9 mouse cellular contexts compared by ENCODE assay signal in genomic region chr14:51983855-51984246, GRCm38 (mm10). TPM values are rescaled to one million over a fixed set of nuclear protein-coding genes. Genes with fewer than 3 reads are reported as not detected.
DNase-seq lines count a peak whose midpoint lies in the region; ATAC-seq lines count a peak whose summit lies in the region.
"Had no signal": no experiment of that assay in that cellular context is flagged by ENCODE, and none has a peak within 500 bp of the region (broad histone marks: within the 10 kb centered on the region; RNA-seq: fewer than 3 reads in every experiment).

No protein-coding gene starts in this region.

- no peaks in the 10 kb centered on the region for H3K27me3 ChIP-seq in heart, embryonic 16.5 days (ENCODE audit: control insufficient read depth, insufficient read depth, low read length)
- H3K27me3 ChIP-seq in hindbrain, embryonic 14.5 days (ENCODE audit: control insufficient read depth, insufficient read depth, low read length) = no peaks in the 10 kb centered on the region
- H3K27me3 ChIP-seq in midbrain, embryonic 13.5 days = no peaks in the 10 kb centered on the region

- H3K4me1 ChIP-seq in heart, embryonic 16.5 days (ENCODE audit: control insufficient read depth, insufficient read depth, low read length) = peaks cover 21% of the 10 kb centered on the region
- peaks cover 24% of the 10 kb centered on the region for H3K4me1 ChIP-seq in hindbrain, embryonic 14.5 days (replicated peaks; ENCODE audit: control insufficient read depth, insufficient read depth, low read length)
- H3K4me1 ChIP-seq in midbrain, embryonic 13.5 days (replicated peaks) = peaks cover 41% of the 10 kb centered on the region

- DNase-seq in heart, postnatal 4 days = no peak
- DNase-seq in MEL-GATA-1-ER (ENCODE audit: extremely low read depth, low read depth) = peak; percentile 67
- no peak for DNase-seq in hindbrain, embryonic 14.5 days (ENCODE audit: low spot score)
- no peak for DNase-seq in left cerebral cortex, postnatal 25 days (ENCODE audit: low spot score in 2 of 2)
- no peak for DNase-seq in frontal cortex, postnatal 36 days (ENCODE audit: low spot score in 2 of 2)
- no peak for DNase-seq in lung, postnatal 4 days

- peaks cover 12% of the 10 kb centered on the region for H3K36me3 ChIP-seq in heart, embryonic 16.5 days (ENCODE audit: control insufficient read depth, insufficient read depth)
- peaks cover 14% of the 10 kb centered on the region for H3K36me3 ChIP-seq in hindbrain, embryonic 14.5 days (replicated peaks; ENCODE audit: control insufficient read depth, insufficient read depth)
- H3K36me3 ChIP-seq in midbrain, embryonic 13.5 days = peaks cover 16% of the 10 kb centered on the region

- no peak for ATAC-seq in heart, embryonic 16.5 days (replicated peaks; ENCODE audit: extremely low read depth, insufficient read depth, low FRiP score)
- no peak for ATAC-seq in hindbrain, embryonic 14.5 days (ENCODE audit: low FRiP score)
- ATAC-seq in midbrain, embryonic 13.5 days = no peak

- peak overlapping the region; percentile 88 for H3K4me3 ChIP-seq in heart, embryonic 16.5 days (ENCODE audit: low read length)
- H3K4me3 ChIP-seq in hindbrain, embryonic 14.5 days (replicated peaks; ENCODE audit: low read length) = peak overlapping the region; percentile 81
- peak overlapping the region; percentile 75 for H3K4me3 ChIP-seq in midbrain, embryonic 13.5 days (replicated peaks)

- H3K27ac ChIP-seq in heart, embryonic 16.5 days (ENCODE audit: low read length) = peak overlapping the region; percentile 94
- H3K27ac ChIP-seq in hindbrain, embryonic 14.5 days = peak overlapping the region; percentile 86
- peak overlapping the region; percentile 90 for H3K27ac ChIP-seq in midbrain, embryonic 13.5 days

- H3K4me2 ChIP-seq in heart, embryonic 16.5 days (ENCODE audit: low read depth, low read length) = peak overlapping the region; percentile 90
- H3K4me2 ChIP-seq in hindbrain, embryonic 14.5 days (replicated peaks) = peak overlapping the region; percentile 95
- H3K4me2 ChIP-seq in midbrain, embryonic 13.5 days (replicated peaks) = peak overlapping the region; percentile 97

- H3K9ac ChIP-seq in heart, embryonic 16.5 days (ENCODE audit: low read length) = peak overlapping the region; percentile 94
- H3K9ac ChIP-seq in hindbrain, embryonic 14.5 days = peak overlapping the region; percentile 91
- peak overlapping the region; percentile 87 for H3K9ac ChIP-seq in midbrain, embryonic 13.5 days (replicated peaks)

- intact Hi-C loops in left cerebral cortex, postnatal 25 days (cut with DNase I) = loop anchor here (2.0 kb wide), 2 partner anchors 25 to 69 kb away; partner anchors contain the start of gene Ndrg2

- 23% methylated on average over 10 of the region's 10 CpGs for WGBS in heart, embryonic 16.5 days
- 8% methylated on average over 10 of the region's 10 CpGs for WGBS in hindbrain, embryonic 14.5 days
- 4% methylated on average over 10 of the region's 10 CpGs for WGBS in midbrain, embryonic 13.5 days

- H3K9me3 ChIP-seq in heart, embryonic 16.5 days (replicated peaks; ENCODE audit: control insufficient read depth, low read length) = no peaks in the 10 kb centered on the region
- H3K9me3 ChIP-seq in hindbrain, embryonic 14.5 days (ENCODE audit: control insufficient read depth, low read length) = no peaks in the 10 kb centered on the region
- H3K9me3 ChIP-seq in midbrain, embryonic 13.5 days = no peaks in the 10 kb centered on the region

RNA-seq across cellular contexts. Expression of gene Arhgef40, which starts 0.7 kb away (rescaled TPM):
- polyA plus RNA-seq in heart, embryonic 16.5 days (2015; fragmentation: Nextera tagmentation; extraction: Ambion mirVana) = 45.8 and 65.1 TPM in 2 replicates
- 10 to 100 TPM; 64.6 to 65.6 TPM for total RNA-seq in heart, postnatal 4 days (2021)
- 67.2 and 68.8 TPM in 2 replicates for polyA plus RNA-seq in hindbrain, embryonic 14.5 days (2014; fragmentation: Nextera tagmentation; extraction: Ambion mirVana)
- 82.2 and 86.2 TPM in 2 replicates for polyA plus RNA-seq in midbrain, embryonic 13.5 days (2015; fragmentation: Nextera tagmentation; extraction: Ambion mirVana)
- total RNA-seq in left cerebral cortex, postnatal 25 days (2021) = 10 to 100 TPM; 26.3 to 28.5 TPM

RNA-seq across cellular contexts. Expression of gene Tmem253, which starts 31.6 kb away (rescaled TPM):
- polyA plus RNA-seq in heart, embryonic 16.5 days (2015; fragmentation: Nextera tagmentation; extraction: Ambion mirVana) = 0.67 and 1.3 TPM in 2 replicates
- 1 to 10 TPM; 1.4 to 1.8 TPM for total RNA-seq in heart, postnatal 4 days (2021)
- 0.29 and 0.37 TPM in 2 replicates for polyA plus RNA-seq in hindbrain, embryonic 14.5 days (2014; fragmentation: Nextera tagmentation; extraction: Ambion mirVana)
- polyA plus RNA-seq in midbrain, embryonic 13.5 days (2015; fragmentation: Nextera tagmentation; extraction: Ambion mirVana) = 0.82 and 0.92 TPM in 2 replicates
- total RNA-seq in left cerebral cortex, postnatal 25 days (2021) = under 1 TPM in 1 of 2 experiments, not detected in 1; 0.60 TPM
- total RNA-seq: neutrophil, adult 5-6 weeks had no signal

RNA-seq across cellular contexts. Expression of gene Zfp219, which starts 36.7 kb away (rescaled TPM):
- polyA plus RNA-seq in heart, embryonic 16.5 days (2015; fragmentation: Nextera tagmentation; extraction: Ambion mirVana) = 18.7 and 19.7 TPM in 2 replicates
- total RNA-seq in heart, postnatal 4 days (2021) = 10 to 100 TPM; 37.5 to 42.0 TPM
- polyA plus RNA-seq in hindbrain, embryonic 14.5 days (2014; fragmentation: Nextera tagmentation; extraction: Ambion mirVana) = 26.4 and 28.7 TPM in 2 replicates
- polyA plus RNA-seq in midbrain, embryonic 13.5 days (2015; fragmentation: Nextera tagmentation; extraction: Ambion mirVana) = 56.0 and 63.6 TPM in 2 replicates
- 10 to 100 TPM; 32.0 to 36.3 TPM for total RNA-seq in left cerebral cortex, postnatal 25 days (2021)

RNA-seq across cellular contexts. Expression of gene Olfr221, which starts 58.4 kb away (rescaled TPM):
- polyA plus RNA-seq in heart, embryonic 16.5 days (2015; fragmentation: Nextera tagmentation; extraction: Ambion mirVana) = not detected in 2 replicates
- not detected for total RNA-seq in heart, postnatal 4 days (2021)
- polyA plus RNA-seq in hindbrain, embryonic 14.5 days (2014; fragmentation: Nextera tagmentation; extraction: Ambion mirVana) = not detected in 2 replicates
- not detected in 2 replicates for polyA plus RNA-seq in midbrain, embryonic 13.5 days (2015; fragmentation: Nextera tagmentation; extraction: Ambion mirVana)
- total RNA-seq in left cerebral cortex, postnatal 25 days (2021) = not detected
- total RNA-seq: neutrophil, adult 5-6 weeks had no signal
